Mouse (Mus musculus) macrophage (primary cell): ENCODE measurements around the gene Gm21764. TPM values are rescaled to one million over a fixed set of nuclear protein-coding genes. Genes with fewer than 3 reads are reported as not detected.
"Not testable (repeated sequence)": the region's sequence is repeated elsewhere in the genome, so short reads cannot be mapped to it uniquely, and the experiment has no call there.

Source experiments
- H3K27ac ChIP-seq: fragments of 350-480 bp; formaldehyde crosslinking; 2 replicates; pipeline ENCODE4 v1.9.0; 2021
- H3K36me3 ChIP-seq: fragments of 350-480 bp; formaldehyde crosslinking; 2 replicates; pipeline ENCODE4 v1.9.0; 2021; ENCODE audit errors: inconsistent target
- H3K4me3 ChIP-seq: fragments of 350-480 bp; formaldehyde crosslinking; 2 replicates; pipeline ENCODE4 v1.9.0; 2021; ENCODE audit errors: inconsistent target
- H3K79me2 ChIP-seq: fragments of 350-480 bp; formaldehyde crosslinking; 2 replicates; pipeline ENCODE4 v1.9.0; 2021; ENCODE audit errors: inconsistent target
- WGBS: methylation state at CpG from one replicate; pipeline ENCODE4 v1.1.7; 2026; ENCODE audit warnings: inconsistent platforms; ENCODE audit not compliant: missing documents; 5-methylcytosine and 5-hydroxymethylcytosine counted together
- polyA plus RNA-seq: library from polyadenylated mRNA; stranded (reverse); fragments of 250-400 nt; gene quantifications from 3 replicates; pipeline ENCODE4 v1.2.4, GENCODE M21; 2018; ENCODE audit warnings: inconsistent platforms
- total RNA-seq, 78 experiments: library from RNA; depleted of rRNA; stranded (reverse); fragments of 250-400 nt; gene quantifications; 1 replicate in 9 of 78; 2 replicates in 24 of 78; 3 replicates in 43 of 78; 4 replicates in 2 of 78; pipeline ENCODE4 v1.2.4; 2018; ENCODE audit warnings: inconsistent platforms in 56 of 78

Gm21764 gene
- total RNA-seq (2018; cell fraction: chromatin; rRNA removed) = not detected
- not detected for total RNA-seq (2018; cell fraction: cytosol; rRNA removed)
- total RNA-seq (2018; cell fraction: nucleus; rRNA removed) = not detected
- not detected in 3 replicates for polyA plus RNA-seq

DNA sequence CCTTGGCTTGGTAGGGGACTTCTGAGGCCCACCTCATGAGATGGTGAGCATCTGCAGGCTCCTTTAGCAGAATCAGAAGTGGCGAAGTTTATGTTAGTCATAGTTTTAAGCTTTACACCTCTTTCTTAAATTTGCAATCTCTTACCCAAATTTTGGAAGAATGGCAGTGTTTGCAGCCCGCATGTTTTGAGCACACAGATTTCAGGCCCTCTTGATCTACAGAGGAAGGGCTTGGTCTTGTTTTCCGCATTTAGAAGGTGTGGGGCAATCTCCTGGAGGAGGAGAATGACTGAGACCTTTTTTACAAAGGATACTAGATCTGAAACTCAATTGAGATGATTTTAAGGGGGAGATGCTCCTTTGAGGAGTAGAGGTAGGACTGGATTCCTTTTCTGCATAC is at the start of gene Gm21764:
TSS of gene Gm21764 (minus strand) at position 101 of the 400 bp plus-strand sequence.
- H3K79me2 ChIP-seq, H3K4me3 ChIP-seq, H3K36me3 ChIP-seq, H3K27ac ChIP-seq: not testable (repeated sequence)
- no CpG with 5 or more reads among the region's 3 CpGs for WGBS

DNA sequence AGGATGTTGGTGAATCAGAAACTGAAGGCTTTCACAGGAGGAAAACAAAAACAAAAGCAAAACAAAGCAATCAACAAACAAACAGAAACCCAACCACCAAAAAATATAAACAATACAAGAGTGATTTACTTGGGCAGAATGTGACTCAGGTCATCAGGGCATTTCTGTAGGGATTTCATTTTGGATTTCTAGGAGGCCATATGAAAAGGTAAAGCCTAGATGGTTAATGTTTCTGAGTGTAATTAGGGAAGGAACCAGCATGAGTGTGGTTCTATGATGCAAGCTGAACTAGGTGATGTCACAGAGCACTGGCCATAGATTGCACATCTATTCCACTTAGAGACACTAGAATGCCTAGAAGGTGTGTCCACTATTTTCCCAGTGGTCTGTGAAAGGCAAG is 27.2 kb upstream of the Gm21764 start, which contains the start of gene Ssty1:
TSS of gene Ssty1 (plus strand) at position 301 of the 400 bp plus-strand sequence.
- not testable (repeated sequence) for H3K27ac ChIP-seq, H3K79me2 ChIP-seq, H3K4me3 ChIP-seq, H3K36me3 ChIP-seq

Other genes with a start within 250 kb of the Gm21764 start
- not detected in 3 replicates for gene Gm21904, start 215.5 kb downstream of the Gm21764 start, polyA plus RNA-seq
- gene Gm20772, start 187.1 kb downstream of the Gm21764 start, polyA plus RNA-seq = not detected in 3 replicates
- not detected in 3 replicates for gene Gm20831, start 187.1 kb downstream of the Gm21764 start, polyA plus RNA-seq
- gene Srsy, start 124.5 kb downstream of the Gm21764 start, polyA plus RNA-seq = not detected in 3 replicates
- not detected in 3 replicates for gene Ssty1, start 27.3 kb upstream of the Gm21764 start, polyA plus RNA-seq